Mouse (Mus musculus) heart, adult 2 months (tissue): Measurements from ENCODE around the gene Gpr1. TPM values are rescaled to one million over a fixed set of nuclear protein-coding genes. Genes with fewer than 3 reads are reported as not detected.
A peak's percentile ranks its signal among the peaks of the same experiment; 100 is the strongest.

Experiments used
- DNase-seq, 2 experiments: peaks; one replicate each; pipeline ENCODE4 v3.0.0; 2021
- H3K27ac ChIP-seq: fragments of 200-600 bp; 2 replicates; pipeline ENCODE4 v1.8.1; 2022
- H3K27me3 ChIP-seq: fragments of 200-500 bp; 2 replicates; pipeline ENCODE4 v1.6.1; 2012; ENCODE audit warnings: mild to moderate bottlenecking, low read length, inconsistent platforms, mixed read lengths; ENCODE audit not compliant: control insufficient read depth, insufficient read depth
- H3K36me3 ChIP-seq: fragments of 200-500 bp; 2 replicates; pipeline ENCODE4 v1.6.1; 2012; ENCODE audit warnings: low read length, inconsistent platforms; ENCODE audit not compliant: control insufficient read depth, insufficient read depth
- H3K4me1 ChIP-seq: fragments of 200-500 bp; 2 replicates; pipeline ENCODE4 v1.6.1; 2011; ENCODE audit warnings: low read length; ENCODE audit not compliant: control insufficient read depth, insufficient read depth
- H3K4me3 ChIP-seq: fragments of 200-600 bp; 2 replicates; pipeline ENCODE4 v1.8.1; 2022
- H3K79me2 ChIP-seq: fragments of 200-500 bp; replicated peaks from 2 replicates; pipeline ENCODE4 v1.6.1; 2012; ENCODE audit warnings: mild to moderate bottlenecking, inconsistent platforms, low read length, moderate library complexity, mixed read lengths; ENCODE audit not compliant: control insufficient read depth, insufficient read depth
- H3K9ac ChIP-seq: fragments of 200-500 bp; 2 replicates; pipeline ENCODE4 v1.6.1; 2012; ENCODE audit warnings: low read depth, mild to moderate bottlenecking, control low read depth, inconsistent platforms, low read length, mixed read lengths
- CTCF ChIP-seq: fragments of 200-600 bp; IDR thresholded peaks from 2 replicates; pipeline ENCODE4 v1.8.1; 2022; ENCODE audit warnings: antibody characterized with exemption, mild to moderate bottlenecking, moderate library complexity
- EP300 ChIP-seq: fragments of 200-500 bp; IDR thresholded peaks from 2 replicates; pipeline ENCODE4 v1.6.1; 2011; ENCODE audit warnings: low read depth, low read length, control low read depth; ENCODE audit not compliant: insufficient read depth
- POLR2A ChIP-seq: fragments of 200-500 bp; IDR thresholded peaks from 2 replicates; pipeline ENCODE4 v1.6.1; 2011; ENCODE audit warnings: mild to moderate bottlenecking, low read depth, low read length, control low read depth; ENCODE audit not compliant: insufficient read depth
- WGBS: fragments of 180-500 bp; shearing (Covaris S2); methylation state at CpG from one replicate; pipeline ENCODE4 v1.1.7; 2018; 5-methylcytosine and 5-hydroxymethylcytosine counted together
- intact Hi-C: fragments of 180-260 bp; cut with DNase I; formaldehyde crosslinking; loops from one replicate; pipeline ENCODE4 v1.15.1; 2025
- polyA plus RNA-seq: library from polyadenylated mRNA; depleted of rRNA; stranded (reverse); fragments of >200 nt; gene quantifications from 2 replicates; pipeline ENCODE4 v1.2.3, GENCODE M21; 2012
- total RNA-seq, 2 experiments: library from RNA; stranded (reverse); gene quantifications; 2 replicates each; pipeline ENCODE4 v1.2.3; 2021

The Gpr1 gene
- total and polyA plus RNA-seq, 3 experiments: 0.16 to 0.50 (median 0.31) TPM

DNA sequence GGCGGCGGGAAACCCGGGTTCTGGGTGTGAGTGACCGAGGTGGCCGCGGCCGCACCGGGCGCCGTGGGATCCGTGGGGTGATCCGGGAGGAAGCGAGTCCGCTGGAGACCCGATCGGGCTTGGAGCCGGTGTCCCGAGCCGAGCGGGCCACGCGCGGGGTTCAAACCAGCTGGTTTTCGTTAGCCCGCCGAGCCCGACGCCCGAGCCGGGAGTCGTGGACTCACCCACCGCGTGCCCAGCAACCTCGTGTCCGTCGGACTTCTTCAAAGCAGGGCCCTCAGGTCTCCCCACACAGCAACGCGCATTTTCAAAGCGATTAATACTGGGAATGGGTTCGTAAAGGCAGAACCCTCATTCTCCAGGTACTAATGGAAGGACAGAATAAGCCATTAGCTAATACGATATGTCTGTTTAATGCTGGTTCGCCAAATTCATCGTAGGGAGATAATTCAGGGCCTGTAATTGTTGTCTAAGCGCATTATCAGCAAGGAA, 34.1 kb upstream of the Gpr1 start:
- Histone ChIP-seq H3K4me1 (no peaks in the 10 kb centered on the region), H3K79me2 (no peaks in the 10 kb centered on the region), H3K27ac (no peak overlapping the region), H3K36me3 (no peaks in the 10 kb centered on the region), H3K4me3 (no peak overlapping the region), H3K27me3 (peaks cover 26% of the 10 kb centered on the region), H3K9ac (no peak overlapping the region)
- peak in 1 of 2 experiments; percentile 45 for DNase-seq
- TF ChIP-seq EP300: no peak
- TF ChIP-seq POLR2A: no peak
- TF ChIP-seq CTCF: no peak
- 4% methylated on average over 44 of the region's 44 CpGs for WGBS
- intact Hi-C loops: no loop called here

DNA sequence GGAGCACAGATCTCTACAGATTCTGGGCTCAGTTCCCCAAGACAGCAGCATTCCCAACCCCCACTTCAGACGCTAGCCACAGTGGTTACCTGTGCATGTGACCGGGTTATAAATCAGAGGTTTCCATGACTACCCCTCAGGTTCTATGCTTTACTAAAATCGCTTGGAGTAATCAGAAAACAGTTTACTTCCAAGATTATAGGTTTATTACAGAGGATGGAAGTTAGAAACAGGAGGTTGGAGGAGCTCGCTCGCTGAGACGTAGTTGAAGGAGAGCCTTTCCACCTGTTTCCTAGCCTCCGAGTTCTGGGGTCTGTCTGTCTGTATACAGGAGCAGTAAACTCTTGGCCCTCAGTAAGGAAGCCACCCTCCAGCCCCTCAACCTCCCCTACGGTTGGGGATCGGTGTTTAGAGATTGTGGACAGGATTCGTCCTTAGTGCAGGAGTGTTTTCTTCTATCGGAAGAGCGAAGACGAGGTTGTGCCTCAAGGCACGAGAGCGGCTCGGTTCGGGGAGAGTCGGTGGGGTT, 33.6 kb upstream of the Gpr1 start:
- no peak overlapping the region for H3K4me3 ChIP-seq

DNA sequence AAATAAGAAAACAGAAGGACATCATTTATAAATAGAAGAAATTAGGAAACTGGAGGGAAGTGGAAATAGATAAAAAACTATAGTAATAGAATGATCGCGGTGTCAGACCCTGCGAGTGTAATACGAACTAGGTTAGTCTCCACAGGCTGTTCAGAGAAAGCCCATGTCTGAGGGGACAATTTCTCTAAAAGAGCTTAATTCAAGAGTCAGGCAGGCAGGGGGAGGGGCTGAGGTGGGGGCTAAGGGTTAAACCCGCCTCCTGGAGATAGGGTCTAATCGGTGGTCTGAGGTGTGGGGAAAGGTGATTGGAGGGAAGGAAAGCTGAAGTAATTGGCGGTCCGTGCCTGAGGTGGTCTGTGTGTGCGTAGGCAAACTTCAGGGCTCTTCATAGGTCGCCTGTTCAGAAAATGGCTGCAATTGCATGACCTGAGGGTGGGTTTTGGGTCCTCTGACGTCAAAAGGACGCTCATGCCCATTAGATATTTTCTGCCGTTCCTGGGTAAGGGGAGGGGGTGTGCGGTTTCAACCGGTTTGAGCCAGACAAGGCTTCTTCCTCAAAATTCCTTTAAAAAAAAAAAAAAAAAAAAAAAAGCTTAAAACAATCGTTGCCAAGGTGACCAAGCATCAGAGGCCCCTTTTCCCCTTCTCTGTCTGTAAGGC, 32.6 kb upstream of the Gpr1 start:
- no peaks in the 10 kb centered on the region for H3K36me3 ChIP-seq
- DNase-seq: no peak
- H3K27me3 ChIP-seq: peaks cover 19% of the 10 kb centered on the region
- H3K9ac ChIP-seq: no peak overlapping the region
- 7% methylated on average over 16 of the region's 16 CpGs for WGBS
- no peaks in the 10 kb centered on the region for H3K79me2 ChIP-seq
- H3K4me3 ChIP-seq: no peak overlapping the region
- no peak for TF ChIP-seq POLR2A
- TF ChIP-seq EP300: no peak
- no peak for TF ChIP-seq CTCF
- H3K27ac ChIP-seq: no peak overlapping the region
- no peaks in the 10 kb centered on the region for H3K4me1 ChIP-seq
- intact Hi-C loops: no loop called here

More for the DNA sequence above, 33.6 kb upstream of the Gpr1 start:
- H3K79me2 ChIP-seq: no peaks in the 10 kb centered on the region
- peaks cover 24% of the 10 kb centered on the region for H3K27me3 ChIP-seq
- no peak for DNase-seq
- 6% methylated on average over 18 of the region's 18 CpGs for WGBS
- H3K9ac ChIP-seq: no peak overlapping the region
- intact Hi-C loops: no loop called here
- no peaks in the 10 kb centered on the region for H3K36me3 ChIP-seq
- H3K4me1 ChIP-seq: no peaks in the 10 kb centered on the region
- H3K27ac ChIP-seq: no peak overlapping the region
- no peak for TF ChIP-seq POLR2A
- TF ChIP-seq EP300: no peak
- TF ChIP-seq CTCF: no peak

DNA sequence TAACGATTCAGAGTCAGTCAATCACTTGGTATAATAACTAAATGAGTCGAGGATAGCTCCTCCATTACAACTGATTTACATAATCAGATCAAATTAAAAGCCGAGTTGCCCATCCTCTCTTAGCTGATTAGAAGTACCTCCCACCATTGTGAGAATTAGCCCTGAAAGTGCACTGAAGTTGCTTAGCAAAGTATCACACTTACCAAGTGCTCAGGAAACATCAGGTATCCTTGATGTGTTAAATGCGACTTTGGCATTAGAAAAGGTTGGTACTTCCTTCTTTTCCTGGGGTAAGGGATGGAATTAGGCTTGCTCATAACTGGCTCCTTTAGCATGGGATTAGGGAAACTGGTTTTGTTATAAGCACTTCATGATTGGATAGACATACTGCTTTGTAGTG, 29.5 kb upstream of the Gpr1 start:
- WGBS: 45% methylated on average over 4 of the region's 4 CpGs
- no peaks in the 10 kb centered on the region for H3K36me3 ChIP-seq
- DNase-seq: no peak
- intact Hi-C loops: no loop called here
- no peak for TF ChIP-seq EP300
- no peak for TF ChIP-seq CTCF
- no peak for TF ChIP-seq POLR2A
- H3K9ac ChIP-seq: no peak overlapping the region
- H3K27ac ChIP-seq: no peak overlapping the region
- H3K27me3 ChIP-seq: peaks cover 10% of the 10 kb centered on the region
- no peaks in the 10 kb centered on the region for H3K79me2 ChIP-seq
- no peaks in the 10 kb centered on the region for H3K4me1 ChIP-seq
- H3K4me3 ChIP-seq: no peak overlapping the region

DNA sequence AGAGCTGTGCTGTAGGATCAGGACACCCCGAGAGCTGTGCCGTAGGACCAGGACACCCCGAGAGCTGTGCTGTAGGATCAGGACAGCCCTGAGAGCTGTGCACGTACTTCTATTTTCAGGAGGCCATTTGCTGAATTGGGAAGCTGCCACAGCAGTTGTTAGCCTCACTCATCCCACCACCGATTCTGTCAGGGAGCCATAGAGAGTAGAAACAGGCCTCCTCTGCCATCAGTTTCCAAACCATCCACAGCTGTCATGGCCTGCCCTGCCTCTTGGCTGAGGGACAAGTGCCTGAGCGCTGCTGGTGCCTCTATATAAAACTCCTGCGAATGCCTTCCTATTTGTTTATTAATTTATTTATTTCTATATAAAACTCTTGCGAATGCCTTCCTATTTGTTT, 25.4 kb upstream of the Gpr1 start:
- H3K36me3 ChIP-seq: no peaks in the 10 kb centered on the region
- H3K4me3 ChIP-seq: no peak overlapping the region
- intact Hi-C loops: loop anchor here (5.0 kb wide), 1 partner anchor 57 kb away; no protein-coding TSS in a partner anchor
- H3K79me2 ChIP-seq: no peaks in the 10 kb centered on the region
- no peaks in the 10 kb centered on the region; the same call in 1 of the 2 replicates for H3K27me3 ChIP-seq
- no peak overlapping the region for H3K9ac ChIP-seq
- H3K4me1 ChIP-seq: no peaks in the 10 kb centered on the region; the same call in 1 of the 2 replicates
- TF ChIP-seq POLR2A: no peak
- no peak for TF ChIP-seq EP300
- TF ChIP-seq CTCF: no peak
- no peak for DNase-seq
- 71% methylated on average over 8 of the region's 8 CpGs for WGBS
- no peak overlapping the region for H3K27ac ChIP-seq

DNA sequence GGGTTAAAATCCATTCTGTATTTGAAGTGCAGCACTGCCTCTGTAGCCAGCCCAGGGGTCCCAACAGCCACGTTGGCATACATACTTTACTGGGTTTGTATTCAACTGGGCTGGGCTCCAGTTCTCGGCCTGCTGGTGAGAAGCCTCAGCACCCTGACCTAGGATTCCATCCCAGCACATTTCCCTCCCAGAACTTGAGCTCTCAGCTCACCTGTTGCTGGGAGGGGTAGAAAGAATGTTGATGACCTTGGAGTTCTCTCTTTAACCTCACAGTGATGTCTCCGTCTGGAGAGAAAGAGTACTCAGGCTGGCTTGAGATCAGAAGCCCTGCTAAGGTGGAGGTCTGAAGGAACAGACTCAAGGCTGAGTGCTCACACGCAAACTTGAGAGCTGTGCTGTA, 25.0 kb upstream of the Gpr1 start:
- intact Hi-C loops: loop anchor here (5.0 kb wide), 1 partner anchor 57 kb away; no protein-coding TSS in a partner anchor
- TF ChIP-seq EP300 (no peak), CTCF (no peak), POLR2A (no peak)
- no peak overlapping the region for H3K27ac ChIP-seq
- no peaks in the 10 kb centered on the region for H3K27me3 ChIP-seq
- H3K4me3 ChIP-seq: no peak overlapping the region
- 62% methylated on average over 4 of the region's 4 CpGs for WGBS
- no peak for DNase-seq
- no peaks in the 10 kb centered on the region for H3K79me2 ChIP-seq
- no peaks in the 10 kb centered on the region for H3K36me3 ChIP-seq
- H3K4me1 ChIP-seq: no peaks in the 10 kb centered on the region; the same call in 1 of the 2 replicates
- no peak overlapping the region for H3K9ac ChIP-seq
